26 mouse cellular contexts compared by ENCODE assay signal in the genomic region with DNA sequence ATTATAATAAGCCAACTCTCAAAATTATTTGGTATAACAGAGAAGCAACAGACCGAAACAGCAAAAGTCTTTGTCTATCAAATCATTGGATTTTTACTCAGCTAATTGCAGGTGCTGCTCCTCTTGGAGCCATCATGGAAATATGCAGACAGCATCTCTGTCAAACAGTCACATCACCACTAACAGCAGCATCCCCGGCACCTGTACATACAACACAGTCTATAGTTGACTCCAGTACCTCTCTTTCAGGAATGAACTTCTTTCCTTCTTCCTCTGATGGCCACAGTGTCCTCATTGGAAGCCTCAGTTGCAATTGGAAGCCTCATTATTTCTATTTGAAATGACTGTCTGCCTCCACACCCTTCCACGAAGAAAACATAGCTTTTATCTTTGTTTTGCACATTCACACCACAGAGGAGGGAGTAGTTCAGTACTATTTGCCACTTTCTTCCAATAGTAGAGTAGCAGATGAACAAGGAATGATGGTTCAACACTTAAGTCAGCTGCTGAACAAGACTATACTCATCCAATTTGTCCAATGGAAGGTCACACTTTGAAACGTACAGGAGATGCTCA.
DNase-seq lines count a peak whose midpoint lies in the region; ATAC-seq and TF ChIP-seq lines count a peak whose summit lies in the region.
"Had no signal": no experiment of that assay in that cellular context is flagged by ENCODE, and none has a peak within 500 bp of the region (broad histone marks: within the 10 kb centered on the region; RNA-seq: fewer than 3 reads in every experiment).

No protein-coding gene starts in this region.

- no peak for TF ChIP-seq CTCF in liver, embryonic 14.5 days (IDR thresholded peaks at IDR 0.05; ENCODE audit: low read depth)

- peaks cover 55% of the 10 kb centered on the region for H3K4me1 ChIP-seq in erythroblast, embryonic 14.5 days (ENCODE audit: control insufficient read depth)
- H3K4me1 ChIP-seq in liver, embryonic 14.5 days (replicated peaks; ENCODE audit: control insufficient read depth in 2 of 2, insufficient read depth in 2 of 2, low read length in 1 of 2), result peaks cover 23 to 33% of the 10 kb centered on the region in 2 experiments
- H3K4me1 ChIP-seq: embryonic facial prominence, embryonic 12.5 days; forebrain, embryonic 15.5 days; hindbrain, embryonic 10.5 days; lung, embryonic 15.5 days; neural tube, embryonic 13.5 days had no signal

- peak; percentile 62 for DNase-seq in spleen, adult 12 weeks (ENCODE audit: low spot score)
- DNase-seq in spleen, adult 18-20 months, result no peak
- peak; percentile 73 to 84 (median 82) for DNase-seq in liver, embryonic 14.5 days (ENCODE audit: low read depth in 3 of 3, low spot score in 3 of 3)
- DNase-seq in spleen, postnatal 36 days (ENCODE audit: low spot score in 2 of 2), result peak; percentile 8 to 50
- no peak for DNase-seq in B cell, adult 2 months
- no peak for DNase-seq in kidney, adult 11 months
- no peak for DNase-seq in gastrocnemius, adult 18-20 months (ENCODE audit: low spot score)
- DNase-seq: adrenal gland, postnatal 14 days; cerebellum, adult 11 months; cerebellum, postnatal 10 days; gastrocnemius, postnatal 10 days; heart, postnatal 10 days; kidney, postnatal 4 days; lung, postnatal 36 days; thymus, postnatal 36 days had no signal

- H3K4me2 ChIP-seq in liver, embryonic 14.5 days (ENCODE audit: low read depth), result peak overlapping the region; percentile 62
- H3K4me2 ChIP-seq: embryonic facial prominence, embryonic 12.5 days; forebrain, embryonic 15.5 days; heart, embryonic 11.5 days; lung, embryonic 15.5 days; neural tube, embryonic 13.5 days had no signal

- peak overlapping the region; percentile 86 for H3K9ac ChIP-seq in liver, embryonic 14.5 days (replicated peaks)
- H3K9ac ChIP-seq: embryonic facial prominence, embryonic 12.5 days; forebrain, embryonic 15.5 days; lung, embryonic 15.5 days; neural tube, embryonic 13.5 days had no signal

- TF ChIP-seq EP300 in liver, embryonic 14.5 days (IDR thresholded peaks at IDR 0.05; ENCODE audit: low read depth), result peak; percentile 89

- H3K27ac ChIP-seq in liver, embryonic 14.5 days, result peak overlapping the region; percentile 98
- H3K27ac ChIP-seq: embryonic facial prominence, embryonic 12.5 days; forebrain, embryonic 15.5 days; hindbrain, embryonic 10.5 days; lung, embryonic 15.5 days; neural tube, embryonic 13.5 days had no signal

- peak overlapping the region; percentile 70 for H3K4me3 ChIP-seq in erythroblast, embryonic 14.5 days (replicated peaks)
- H3K4me3 ChIP-seq in liver, embryonic 14.5 days (ENCODE audit: insufficient read depth in 1 of 2, low read depth in 2 of 2, low read length in 2 of 2), result peak overlapping the region; percentile 66 to 100
- H3K4me3 ChIP-seq: embryonic facial prominence, embryonic 12.5 days; forebrain, embryonic 15.5 days; hindbrain, embryonic 10.5 days; lung, embryonic 15.5 days; myocyte; neural tube, embryonic 13.5 days had no signal

- WGBS in liver, embryonic 14.5 days (ENCODE audit: insufficient replicate concordance), result 27% methylated on average over 4 of the region's 4 CpGs

- peaks cover 31% of the 10 kb centered on the region for H3K36me3 ChIP-seq in erythroblast, embryonic 14.5 days (ENCODE audit: control insufficient read depth)
- peaks cover 6% of the 10 kb centered on the region for H3K36me3 ChIP-seq in liver, embryonic 14.5 days (replicated peaks; ENCODE audit: control insufficient read depth, insufficient read depth, low read depth)
- H3K36me3 ChIP-seq: embryonic facial prominence, embryonic 12.5 days; forebrain, embryonic 15.5 days; hindbrain, embryonic 10.5 days; lung, embryonic 15.5 days; neural tube, embryonic 13.5 days had no signal

- ATAC-seq in liver, embryonic 14.5 days (ENCODE audit: insufficient read depth), result peak; percentile 78
- ATAC-seq: forebrain, embryonic 15.5 days; hindbrain, embryonic 16.5 days; intestine, embryonic 16.5 days; midbrain, embryonic 16.5 days had no signal

- H3K9me3 ChIP-seq in erythroblast, embryonic 14.5 days (ENCODE audit: control insufficient read depth, low read length), result no peaks in the 10 kb centered on the region
- H3K9me3 ChIP-seq in liver, embryonic 14.5 days (ENCODE audit: control insufficient read depth, low read length), result no peaks in the 10 kb centered on the region
- H3K9me3 ChIP-seq: embryonic facial prominence, embryonic 12.5 days; forebrain, embryonic 15.5 days; hindbrain, embryonic 10.5 days; lung, embryonic 15.5 days; neural tube, embryonic 13.5 days had no signal

- no peaks in the 10 kb centered on the region for H3K27me3 ChIP-seq in erythroblast, embryonic 14.5 days (ENCODE audit: control insufficient read depth)
- no peaks in the 10 kb centered on the region for H3K27me3 ChIP-seq in liver, embryonic 14.5 days (ENCODE audit: control insufficient read depth, insufficient read depth, low read length)
- H3K27me3 ChIP-seq: embryonic facial prominence, embryonic 12.5 days; forebrain, embryonic 15.5 days; lung, embryonic 15.5 days; neural tube, embryonic 13.5 days had no signal

Comparison
In these comparisons a context has a peak if more than half of its experiments do, and no peak if none do; other contexts are left out.
1. DNase-seq: peak in spleen, adult 12 weeks (single experiment), liver, embryonic 14.5 days (3 of 3) and spleen, postnatal 36 days (2 of 2); none in spleen, adult 18-20 months (0 of 2), B cell, adult 2 months (0 of 2), kidney, adult 11 months (single experiment) and gastrocnemius, adult 18-20 months (single experiment).